Mouse (Mus musculus): ENCODE measurements around the gene Sec24c. TPM values are rescaled to one million over a fixed set of nuclear protein-coding genes. Genes with fewer than 3 reads are reported as not detected.
A peak's percentile ranks its signal among the peaks of the same experiment; 100 is the strongest.

The Sec24c gene
- polyA plus RNA-seq, 1 experiment from 2014 or later: 93.8 TPM

DNA sequence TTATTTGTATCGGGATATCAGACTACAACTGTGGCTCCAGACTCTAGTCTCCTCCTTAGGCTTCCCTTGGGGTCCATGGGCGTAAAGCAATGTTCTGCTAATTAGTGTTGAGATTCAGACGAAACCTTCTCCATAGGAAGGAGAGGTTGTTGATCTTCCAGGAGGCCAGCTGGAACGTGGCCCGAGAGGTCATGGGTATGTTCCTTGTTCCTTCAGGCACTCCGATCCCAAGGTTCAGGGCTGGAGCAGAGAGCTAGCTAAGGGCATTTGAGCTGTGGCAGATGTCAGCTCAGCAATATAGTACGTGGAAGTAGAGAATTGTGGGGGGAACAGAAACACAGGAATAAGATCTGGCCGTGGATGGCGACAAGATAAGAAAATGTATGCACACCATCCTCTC, 18.4 kb upstream of the Sec24c start:
- 51% methylated on average over 9 of the region's 9 CpGs for WGBS
- Histone ChIP-seq H3K36me3 (ENCODE audit: control insufficient read depth, insufficient read depth, low read length) (no peaks in the 10 kb centered on the region), H3K9ac (ENCODE audit: low read depth, low read length) (no peak overlapping the region), H3K27me3 (ENCODE audit: control insufficient read depth, insufficient read depth, low read length) (no peaks in the 10 kb centered on the region), H3K9me3 (ENCODE audit: control insufficient read depth, low read length) (no peaks in the 10 kb centered on the region), H3K27ac (ENCODE audit: low read depth, low read length) (no peak overlapping the region), H3K4me1 (ENCODE audit: control insufficient read depth, insufficient read depth, low read length) (no peaks in the 10 kb centered on the region; the same call in 1 of the 2 replicates), H3K4me3 (ENCODE audit: low read length) (no peak overlapping the region), H3K4me2 (replicated peaks; ENCODE audit: low read depth, low read length) (no peak overlapping the region)
- no peak for ATAC-seq (ENCODE audit: low FRiP score, low TSS enrichment)

DNA sequence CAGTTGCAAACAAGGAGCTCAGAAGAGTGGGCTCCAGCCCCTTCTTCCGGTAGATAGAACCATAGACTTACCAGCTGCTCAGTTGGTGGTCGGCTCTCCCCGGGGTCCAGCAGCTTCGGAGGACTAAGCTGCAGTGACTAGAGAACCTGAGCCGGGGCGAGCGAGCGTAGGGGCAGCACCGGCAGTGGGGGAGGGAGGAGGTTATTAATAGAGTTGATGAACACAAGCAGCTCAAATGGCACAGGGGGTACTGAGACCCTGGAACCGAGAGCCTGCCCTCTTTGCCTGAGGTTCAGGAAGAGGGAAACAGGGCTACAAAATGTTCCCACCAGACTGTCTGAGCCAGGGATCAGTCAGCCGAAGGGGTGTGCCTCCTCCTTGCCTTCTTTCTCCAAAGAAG, 17.7 kb upstream of the Sec24c start, which contains the start of gene Myoz1:
Myoz1 (minus strand) TSS at position 180 of the 400 bp plus-strand sequence.
- Histone ChIP-seq H3K27me3 (ENCODE audit: control insufficient read depth, insufficient read depth, low read length) (no peaks in the 10 kb centered on the region), H3K27ac (ENCODE audit: low read depth, low read length) (no peak within 1 kb of the TSS), H3K36me3 (ENCODE audit: control insufficient read depth, insufficient read depth, low read length) (no peaks in the 10 kb centered on the region), H3K4me3 (ENCODE audit: low read length) (no peak within 1 kb of the TSS), H3K9me3 (ENCODE audit: control insufficient read depth, low read length) (no peaks in the 10 kb centered on the region), H3K4me2 (replicated peaks; ENCODE audit: low read depth, low read length) (no peak within 1 kb of the TSS), H3K4me1 (ENCODE audit: control insufficient read depth, insufficient read depth, low read length) (no peaks in the 10 kb centered on the region; the same call in 1 of the 2 replicates), H3K9ac (ENCODE audit: low read depth, low read length) (no peak within 1 kb of the TSS)
- ATAC-seq (ENCODE audit: low FRiP score, low TSS enrichment): no peak
- 40% methylated on average over 11 of the region's 11 CpGs for WGBS

DNA sequence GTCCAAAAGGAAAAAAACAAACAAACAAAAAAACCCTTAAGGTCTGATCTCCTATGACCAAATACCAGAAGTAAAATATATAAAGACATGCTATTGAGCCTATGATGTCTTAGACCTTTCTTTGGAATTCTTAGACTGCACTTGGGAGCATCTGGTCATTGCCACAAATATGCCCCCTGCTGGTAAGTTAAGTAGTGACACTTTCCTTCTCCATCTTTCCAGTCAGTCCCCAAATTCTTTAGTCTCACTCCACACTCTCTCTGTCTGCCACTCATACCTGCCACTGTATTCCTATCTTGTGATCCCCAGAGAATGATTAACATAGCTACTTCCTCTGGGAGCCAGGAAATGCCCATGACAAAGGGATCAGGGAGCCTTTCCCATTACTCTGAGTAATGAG, 15.8 kb upstream of the Sec24c start:
- Histone ChIP-seq H3K36me3 (ENCODE audit: control insufficient read depth, insufficient read depth, low read length) (no peaks in the 10 kb centered on the region), H3K9ac (ENCODE audit: low read depth, low read length) (no peak overlapping the region), H3K4me2 (replicated peaks; ENCODE audit: low read depth, low read length) (no peak overlapping the region), H3K4me3 (ENCODE audit: low read length) (no peak overlapping the region), H3K4me1 (ENCODE audit: control insufficient read depth, insufficient read depth, low read length) (no peaks in the 10 kb centered on the region; the same call in none of the 2 replicates), H3K27ac (ENCODE audit: low read depth, low read length) (no peak overlapping the region), H3K9me3 (ENCODE audit: control insufficient read depth, low read length) (no peaks in the 10 kb centered on the region), H3K27me3 (ENCODE audit: control insufficient read depth, insufficient read depth, low read length) (no peaks in the 10 kb centered on the region)
- ATAC-seq (ENCODE audit: low FRiP score, low TSS enrichment): no peak

DNA sequence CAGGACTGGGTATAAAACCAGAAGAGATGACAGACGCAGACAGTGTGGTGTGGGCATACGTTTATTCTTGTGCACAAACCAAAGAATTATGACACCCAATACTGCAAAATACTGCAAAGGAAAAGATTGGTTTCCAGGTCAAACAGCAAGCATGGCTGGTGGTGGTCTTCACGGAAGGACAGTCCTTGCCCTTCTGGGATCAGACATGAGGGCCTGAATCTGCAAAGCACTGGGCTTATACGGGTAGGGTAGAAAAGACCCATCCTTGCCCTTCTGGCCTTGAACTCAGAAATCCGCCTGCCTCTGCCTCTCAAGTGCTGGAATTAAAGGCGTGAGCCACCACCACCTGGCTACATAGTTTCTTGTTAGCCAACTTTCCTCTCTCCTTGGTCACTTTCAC, 15.2 kb upstream of the Sec24c start:
- Histone ChIP-seq H3K27me3 (ENCODE audit: control insufficient read depth, insufficient read depth, low read length) (0 out of 2 replicates have a peak, but pooled peaks cover under 1% of the 10 kb centered on the region), H3K4me1 (ENCODE audit: control insufficient read depth, insufficient read depth, low read length) (no peaks in the 10 kb centered on the region; the same call in none of the 2 replicates), H3K4me3 (ENCODE audit: low read length) (no peak overlapping the region), H3K27ac (ENCODE audit: low read depth, low read length) (no peak overlapping the region), H3K9ac (ENCODE audit: low read depth, low read length) (no peak overlapping the region), H3K36me3 (ENCODE audit: control insufficient read depth, insufficient read depth, low read length) (no peaks in the 10 kb centered on the region), H3K9me3 (ENCODE audit: control insufficient read depth, low read length) (no peaks in the 10 kb centered on the region), H3K4me2 (replicated peaks; ENCODE audit: low read depth, low read length) (no peak overlapping the region)
- ATAC-seq (ENCODE audit: low FRiP score, low TSS enrichment): no peak
- whole genome bisulfite sequencing: 89% methylated on average over 6 of the region's 6 CpGs

DNA sequence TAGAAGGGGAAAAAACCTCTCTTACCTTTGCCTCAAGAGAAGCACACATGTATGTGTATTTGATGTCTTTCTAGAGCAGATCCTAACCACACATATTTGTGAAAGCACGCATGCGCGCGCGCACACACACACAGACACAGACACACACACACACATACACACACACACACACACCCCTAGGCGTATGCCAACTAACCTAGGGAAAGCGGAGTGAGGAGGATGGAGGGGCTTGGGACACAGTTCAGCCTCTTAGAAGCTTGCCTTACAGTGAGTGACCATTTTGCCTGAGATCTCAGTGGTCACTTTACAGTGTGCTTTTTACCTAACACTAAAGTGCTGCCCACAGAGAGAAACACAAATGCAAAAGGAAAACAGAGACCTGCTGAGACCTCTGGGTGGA, 14.4 kb upstream of the Sec24c start:
- WGBS: 98% methylated on average over 7 of the region's 7 CpGs
- no peak overlapping the region for H3K4me3 ChIP-seq (ENCODE audit: low read length)
- H3K4me1 ChIP-seq (ENCODE audit: control insufficient read depth, insufficient read depth, low read length): no peaks in the 10 kb centered on the region; the same call in none of the 2 replicates
- no peak for ATAC-seq (ENCODE audit: low FRiP score, low TSS enrichment)
- H3K36me3 ChIP-seq (ENCODE audit: control insufficient read depth, insufficient read depth, low read length): no peaks in the 10 kb centered on the region
- no peak overlapping the region for H3K9ac ChIP-seq (ENCODE audit: low read depth, low read length)
- no peak overlapping the region for H3K27ac ChIP-seq (ENCODE audit: low read depth, low read length)
- H3K9me3 ChIP-seq (ENCODE audit: control insufficient read depth, low read length): no peaks in the 10 kb centered on the region
- H3K27me3 ChIP-seq (ENCODE audit: control insufficient read depth, insufficient read depth, low read length): 0 out of 2 replicates have a peak, but pooled peaks cover 5% of the 10 kb centered on the region
- H3K4me2 ChIP-seq (replicated peaks; ENCODE audit: low read depth, low read length): no peak overlapping the region

DNA sequence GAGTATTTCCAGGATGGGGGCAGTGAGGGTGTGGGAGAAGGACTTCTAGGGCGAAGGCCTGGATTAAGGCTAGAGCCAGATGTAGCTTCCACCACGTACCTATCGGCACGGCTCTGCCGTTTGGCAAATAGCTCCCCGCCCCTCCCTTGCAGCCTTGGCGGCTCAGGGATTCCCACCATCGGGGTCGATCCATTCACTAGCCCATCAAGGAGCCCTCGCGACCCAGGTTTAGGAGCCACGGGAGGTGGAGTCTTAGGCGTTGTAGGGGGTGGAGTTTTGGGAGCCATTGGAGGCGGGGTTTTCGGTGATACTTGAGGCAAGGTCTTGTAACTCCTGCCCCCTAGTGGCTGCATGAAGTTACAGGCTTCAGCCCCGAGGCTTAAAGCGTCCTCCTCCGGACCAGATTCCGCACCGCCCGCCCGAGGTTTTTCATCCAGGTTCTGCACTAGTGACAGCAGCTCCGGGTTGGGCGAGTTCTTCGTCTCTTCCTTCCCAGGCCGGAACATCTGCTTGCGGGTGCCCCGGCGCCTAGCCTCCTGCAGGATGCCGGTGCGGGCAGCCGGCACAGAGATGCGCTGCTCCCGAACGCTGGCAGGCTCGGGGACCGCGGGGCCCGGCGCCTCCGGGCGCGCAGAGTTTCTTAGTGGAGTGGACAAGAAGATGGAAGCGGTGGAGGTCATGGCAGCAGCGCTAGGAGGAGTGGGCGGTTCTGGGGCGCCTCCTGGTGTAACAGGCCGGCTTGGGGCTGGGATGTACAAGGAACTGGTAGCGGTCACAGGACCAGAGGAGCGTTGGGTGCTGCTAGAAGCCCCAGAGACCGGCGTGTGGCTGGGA, 13.1 kb upstream of the Sec24c start:
- Histone ChIP-seq H3K4me2 (replicated peaks; ENCODE audit: low read depth, low read length) (peak overlapping the region; percentile 89), H3K27ac (ENCODE audit: low read depth, low read length) (peak overlapping the region; percentile 87), H3K9ac (ENCODE audit: low read depth, low read length) (peak overlapping the region; percentile 65), H3K9me3 (ENCODE audit: control insufficient read depth, low read length) (no peaks in the 10 kb centered on the region), H3K4me1 (ENCODE audit: control insufficient read depth, insufficient read depth, low read length) (no peaks in the 10 kb centered on the region; the same call in none of the 2 replicates), H3K4me3 (ENCODE audit: low read length) (peak overlapping the region; percentile 68), H3K36me3 (ENCODE audit: control insufficient read depth, insufficient read depth, low read length) (no peaks in the 10 kb centered on the region), H3K27me3 (ENCODE audit: control insufficient read depth, insufficient read depth, low read length) (0 out of 2 replicates have a peak, but pooled peaks cover 5% of the 10 kb centered on the region)
- 1% methylated on average over 52 of the region's 52 CpGs for WGBS
- ATAC-seq (ENCODE audit: low FRiP score, low TSS enrichment): peak; percentile 86

DNA sequence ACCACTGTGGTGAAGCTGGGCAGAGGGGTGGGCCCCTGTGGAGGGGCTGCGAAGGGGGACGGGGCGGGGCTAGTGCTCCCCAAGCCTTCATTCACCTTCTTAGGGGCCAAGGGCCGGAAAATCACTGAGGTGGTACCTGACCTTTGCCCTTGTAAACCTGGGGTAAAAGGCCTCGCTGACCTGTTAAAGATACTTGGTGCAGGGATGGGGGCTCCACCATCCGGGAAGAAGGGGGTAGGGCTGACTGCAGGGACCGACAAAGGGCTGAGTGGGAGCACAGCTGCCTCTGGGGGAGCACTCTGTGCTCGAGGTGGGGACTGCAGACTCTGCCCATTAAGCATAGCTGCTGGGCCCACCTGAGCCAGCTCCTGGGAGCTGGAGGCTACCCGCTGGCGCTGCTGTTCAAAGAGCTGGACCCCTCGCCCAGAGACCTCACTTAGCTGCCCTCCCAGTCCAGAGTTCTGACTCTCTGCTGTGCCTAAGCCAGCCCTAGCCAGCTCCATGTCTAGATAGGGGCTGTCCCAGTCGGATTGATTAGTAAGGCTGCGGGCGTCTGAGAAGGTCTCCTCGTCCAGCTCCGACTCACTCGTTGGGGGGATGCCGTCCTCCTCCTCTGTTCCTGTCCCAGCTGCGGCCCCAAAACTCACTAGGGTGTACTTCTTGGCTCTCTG, 12.3 kb upstream of the Sec24c start:
- Histone ChIP-seq H3K9me3 (ENCODE audit: control insufficient read depth, low read length) (no peaks in the 10 kb centered on the region), H3K4me2 (replicated peaks; ENCODE audit: low read depth, low read length) (peak overlapping the region; percentile 89), H3K4me3 (ENCODE audit: low read length) (peak overlapping the region; percentile 68), H3K27ac (ENCODE audit: low read depth, low read length) (peak overlapping the region; percentile 87), H3K4me1 (ENCODE audit: control insufficient read depth, insufficient read depth, low read length) (no peaks in the 10 kb centered on the region; the same call in 1 of the 2 replicates), H3K27me3 (ENCODE audit: control insufficient read depth, insufficient read depth, low read length) (0 out of 2 replicates have a peak, but pooled peaks cover 5% of the 10 kb centered on the region), H3K9ac (ENCODE audit: low read depth, low read length) (peak overlapping the region; percentile 65), H3K36me3 (ENCODE audit: control insufficient read depth, insufficient read depth, low read length) (no peaks in the 10 kb centered on the region)
- 11% methylated on average over 18 of the region's 19 CpGs for WGBS
- peak; percentile 48 for ATAC-seq (ENCODE audit: low FRiP score, low TSS enrichment)

DNA sequence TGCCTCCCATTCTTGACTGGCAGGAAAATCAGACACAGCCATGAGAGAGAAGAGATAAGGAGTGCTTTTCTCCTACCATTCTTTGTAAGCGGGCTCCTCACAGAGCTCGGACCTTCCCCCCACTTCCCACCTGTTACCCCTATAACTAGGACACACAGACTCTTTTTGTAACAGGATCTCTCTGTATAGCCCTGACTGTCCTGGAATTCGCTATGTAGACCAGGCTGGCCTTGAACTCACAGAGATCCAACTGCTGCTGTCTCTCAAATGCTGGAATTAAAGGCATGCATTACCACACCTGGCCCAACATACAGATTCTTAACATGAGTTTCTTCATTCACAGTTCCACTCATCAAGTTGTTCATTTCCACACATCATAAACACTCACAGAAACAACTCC, 11.4 kb upstream of the Sec24c start:
- H3K27ac ChIP-seq (ENCODE audit: low read depth, low read length): no peak overlapping the region
- no peak overlapping the region for H3K9ac ChIP-seq (ENCODE audit: low read depth, low read length)
- ATAC-seq (ENCODE audit: low FRiP score, low TSS enrichment): no peak
- no peak overlapping the region for H3K4me3 ChIP-seq (ENCODE audit: low read length)
- 85% methylated on average over 3 of the region's 3 CpGs for WGBS
- 0 out of 2 replicates have a peak, but pooled peaks cover 5% of the 10 kb centered on the region for H3K27me3 ChIP-seq (ENCODE audit: control insufficient read depth, insufficient read depth, low read length)
- no peak overlapping the region; the same call in 1 of the 2 replicates for H3K4me2 ChIP-seq (replicated peaks; ENCODE audit: low read depth, low read length)
- H3K36me3 ChIP-seq (ENCODE audit: control insufficient read depth, insufficient read depth, low read length): no peaks in the 10 kb centered on the region
- no peaks in the 10 kb centered on the region for H3K9me3 ChIP-seq (ENCODE audit: control insufficient read depth, low read length)
- no peaks in the 10 kb centered on the region; the same call in 1 of the 2 replicates for H3K4me1 ChIP-seq (ENCODE audit: control insufficient read depth, insufficient read depth, low read length)

DNA sequence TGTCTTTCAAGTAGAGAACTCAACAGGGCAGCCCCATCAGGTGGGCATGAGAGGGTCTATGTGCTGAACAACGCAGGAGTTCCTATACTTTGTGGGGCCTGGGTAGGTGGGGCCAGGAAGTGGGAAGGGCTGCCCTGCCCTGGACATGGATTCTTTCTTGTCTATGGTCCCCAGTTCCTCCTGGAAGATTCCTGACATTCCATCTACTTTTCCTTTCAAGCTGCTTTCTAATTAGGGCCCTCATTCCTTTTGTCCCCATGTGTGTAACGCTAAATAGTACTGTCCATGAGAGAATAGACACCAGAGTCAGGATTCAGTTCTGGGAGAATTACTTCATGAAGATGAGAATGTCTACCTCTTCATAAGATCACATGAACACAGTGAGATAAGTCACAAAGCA, 10.5 kb upstream of the Sec24c start:
- no peak overlapping the region for H3K4me2 ChIP-seq (replicated peaks; ENCODE audit: low read depth, low read length)

More for the DNA sequence above, 10.5 kb upstream of the Sec24c start:
- Histone ChIP-seq H3K9ac (ENCODE audit: low read depth, low read length) (no peak overlapping the region), H3K27me3 (ENCODE audit: control insufficient read depth, insufficient read depth, low read length) (0 out of 2 replicates have a peak, but pooled peaks cover 5% of the 10 kb centered on the region), H3K4me1 (ENCODE audit: control insufficient read depth, insufficient read depth, low read length) (no peaks in the 10 kb centered on the region; the same call in 1 of the 2 replicates), H3K27ac (ENCODE audit: low read depth, low read length) (no peak overlapping the region), H3K9me3 (ENCODE audit: control insufficient read depth, low read length) (no peaks in the 10 kb centered on the region), H3K4me3 (ENCODE audit: low read length) (no peak overlapping the region), H3K36me3 (ENCODE audit: control insufficient read depth, insufficient read depth, low read length) (no peaks in the 10 kb centered on the region)
- 72% methylated on average over 2 of the region's 2 CpGs for WGBS
- ATAC-seq (ENCODE audit: low FRiP score, low TSS enrichment): no peak
